Mouse (Mus musculus): ENCODE data around the gene Mesp1. TPM values are rescaled to one million over a fixed set of nuclear protein-coding genes. Genes with fewer than 3 reads are reported as not detected.

The Mesp1 gene
- total and polyA plus RNA-seq, 3 experiments: not detected

GRCm38 (mm10) chr7:79799506-79799905, 5.9 kb upstream of the Mesp1 start:
- H3K9me3 ChIP-seq (replicated peaks; ENCODE audit: low read length): no peaks in the 10 kb centered on the region
- H3K79me2 ChIP-seq (replicated peaks; ENCODE audit: control insufficient read depth, extremely low read depth, insufficient read depth, poor library complexity, severe bottlenecking): no peaks in the 10 kb centered on the region
- peaks cover 5 to 8% of the 10 kb centered on the region in 2 experiments; a peak in 3 of 4 replicates for H3K4me1 ChIP-seq (ENCODE audit: control insufficient read depth in 1 of 2, insufficient read depth in 2 of 2)
- no peak for TF ChIP-seq CTCF (conservative IDR thresholded peaks at IDR 0.05 in 1 of 2, IDR thresholded peaks at IDR 0.05 in 1 of 2; ENCODE audit: low read depth in 2 of 2, low read length in 2 of 2)
- TF ChIP-seq IRF4 (IDR thresholded peaks at IDR 0.05; ENCODE audit: low read depth, low read length): no peak
- no peak for TF ChIP-seq GABPA (IDR thresholded peaks at IDR 0.05; ENCODE audit: insufficient replicate concordance, low read depth, low read length)
- TF ChIP-seq POLR2A (IDR thresholded peaks at IDR 0.05; ENCODE audit: low read depth, low read length): no peak
- TF ChIP-seq RAD21 (IDR thresholded peaks at IDR 0.05; ENCODE audit: low read depth, low read length): no peak
- no peak for TF ChIP-seq ETS1 (conservative IDR thresholded peaks at IDR 0.05; ENCODE audit: low read depth, low read length)
- TF ChIP-seq SMC3 (IDR thresholded peaks at IDR 0.05; ENCODE audit: low read depth, low read length): no peak
- TF ChIP-seq MAZ (IDR thresholded peaks at IDR 0.05; ENCODE audit: low read depth, low read length): no peak
- H3K27me3 ChIP-seq (replicated peaks): peaks cover 7% of the 10 kb centered on the region
- H3K4me3 ChIP-seq (replicated peaks in 1 of 3; ENCODE audit: low read depth in 2 of 3, low read length in 2 of 3, poor library complexity in 1 of 3): no peak overlapping the region
- no peak overlapping the region for H3K9ac ChIP-seq (ENCODE audit: insufficient read depth, low read depth)
- in situ Hi-C loops (cut with MboI; ENCODE audit: low pct_ligation_motif_present, low pct_unique_long_range_greater_than_20kb, low sequenced_read_pairs) (loop anchor here (5.0 kb wide), 1 partner anchor 118 kb away; no protein-coding TSS in a partner anchor), dilution Hi-C loops (cut with MboI; ENCODE audit: extremely low pct_ligation_motif_present, extremely low pct_unique_long_range_greater_than_20kb, low sequenced_read_pairs) (no loop called here)
- DNase-seq (ENCODE audit: extremely low read depth): no peak
- no peak overlapping the region for H3K27ac ChIP-seq (ENCODE audit: insufficient read depth, low read depth)
- H3K36me3 ChIP-seq (replicated peaks in 1 of 2; ENCODE audit: control insufficient read depth in 1 of 2, insufficient read depth in 1 of 2, low read length in 1 of 2): no peaks in the 10 kb centered on the region
- H3K4me2 ChIP-seq (ENCODE audit: insufficient read depth, low read depth, poor library complexity, severe bottlenecking): no peak overlapping the region

- Histone ChIP-seq H3K9ac (ENCODE audit: insufficient read depth, low read depth) (no peak overlapping the region), H3K36me3 (replicated peaks in 1 of 2; ENCODE audit: control insufficient read depth in 1 of 2, insufficient read depth in 1 of 2, low read length in 1 of 2) (no peaks in the 10 kb centered on the region), H3K4me3 (replicated peaks in 1 of 3; ENCODE audit: low read depth in 2 of 3, low read length in 2 of 3, poor library complexity in 1 of 3) (no peak overlapping the region), H3K4me2 (ENCODE audit: insufficient read depth, low read depth, poor library complexity, severe bottlenecking) (no peak overlapping the region), H3K9me3 (replicated peaks; ENCODE audit: low read length) (no peaks in the 10 kb centered on the region), H3K79me2 (replicated peaks; ENCODE audit: control insufficient read depth, extremely low read depth, insufficient read depth, poor library complexity, severe bottlenecking) (no peaks in the 10 kb centered on the region), H3K27ac (ENCODE audit: insufficient read depth, low read depth) (no peak overlapping the region), H3K4me1 (ENCODE audit: control insufficient read depth in 1 of 2, insufficient read depth in 2 of 2) (peaks cover 5 to 8% of the 10 kb centered on the region in 2 experiments; a peak in 3 of 4 replicates), H3K27me3 (replicated peaks) (peaks cover 8% of the 10 kb centered on the region)
- DNase-seq (ENCODE audit: extremely low read depth): peak; percentile 60
- dilution Hi-C loops (cut with MboI; ENCODE audit: extremely low pct_ligation_motif_present, extremely low pct_unique_long_range_greater_than_20kb, low sequenced_read_pairs): no loop called here
- in situ Hi-C loops (cut with MboI; ENCODE audit: low pct_ligation_motif_present, low pct_unique_long_range_greater_than_20kb, low sequenced_read_pairs): loop anchor here (5.0 kb wide), 1 partner anchor 118 kb away; no protein-coding TSS in a partner anchor
- TF ChIP-seq MEF2A (IDR thresholded peaks at IDR 0.05; ENCODE audit: borderline replicate concordance, low read depth, low read length) (no peak), ZC3H11A (IDR thresholded peaks at IDR 0.05; ENCODE audit: low read depth, low read length) (peak; percentile 66), CHD2 (IDR thresholded peaks at IDR 0.05; ENCODE audit: low read length) (no peak), KAT2A (IDR thresholded peaks at IDR 0.05; ENCODE audit: insufficient replicate concordance, low read length) (no peak), USF2 (conservative IDR thresholded peaks at IDR 0.05; ENCODE audit: low read depth, low read length) (no peak), ELF1 (IDR thresholded peaks at IDR 0.05; ENCODE audit: low read depth, low read length) (no peak), POLR2A (IDR thresholded peaks at IDR 0.05; ENCODE audit: low read depth, low read length) (no peak), E2F4 (IDR thresholded peaks at IDR 0.05; ENCODE audit: insufficient replicate concordance, low read depth, low read length) (0 out of 2 replicates have a peak, but pooled peaks have one; percentile 23), CTCF (conservative IDR thresholded peaks at IDR 0.05 in 1 of 2, IDR thresholded peaks at IDR 0.05 in 1 of 2; ENCODE audit: low read depth in 2 of 2, low read length in 2 of 2) (peak; percentile 61 to 88), NELFE (IDR thresholded peaks at IDR 0.05; ENCODE audit: low read depth, low read length) (no peak), RAD21 (IDR thresholded peaks at IDR 0.05; ENCODE audit: low read depth, low read length) (peak; percentile 82), PAX5 (IDR thresholded peaks at IDR 0.05; ENCODE audit: low read length) (no peak), JUN (IDR thresholded peaks at IDR 0.05; ENCODE audit: insufficient read depth, low read depth, low read length) (no peak), JUND (conservative IDR thresholded peaks at IDR 0.05; ENCODE audit: low read depth, low read length) (no peak), RCOR1 (conservative IDR thresholded peaks at IDR 0.05; ENCODE audit: low read depth, low read length) (no peak), NRF1 (IDR thresholded peaks at IDR 0.05; ENCODE audit: low read depth, low read length) (no peak), TCF12 (IDR thresholded peaks at IDR 0.05; ENCODE audit: low read depth, low read length) (no peak), MAZ (IDR thresholded peaks at IDR 0.05; ENCODE audit: low read depth, low read length) (no peak), IRF4 (IDR thresholded peaks at IDR 0.05; ENCODE audit: low read depth, low read length) (0 out of 2 replicates have a peak, but pooled peaks have one; percentile 4), USF1 (IDR thresholded peaks at IDR 0.05; ENCODE audit: low read depth, low read length) (no peak), MAX (IDR thresholded peaks at IDR 0.05; ENCODE audit: low read length) (no peak), TBP (conservative IDR thresholded peaks at IDR 0.05; ENCODE audit: low read depth, low read length) (no peak), SIN3A (IDR thresholded peaks at IDR 0.05; ENCODE audit: low read length) (no peak), ETS1 (conservative IDR thresholded peaks at IDR 0.05; ENCODE audit: low read depth, low read length) (no peak), ZNF384 (IDR thresholded peaks at IDR 0.05; ENCODE audit: low read depth, low read length) (no peak), EP300 (IDR thresholded peaks at IDR 0.05; ENCODE audit: low read length) (no peak), SMC3 (IDR thresholded peaks at IDR 0.05; ENCODE audit: low read depth, low read length) (peak; percentile 91), GABPA (IDR thresholded peaks at IDR 0.05; ENCODE audit: insufficient replicate concordance, low read depth, low read length) (no peak), CHD1 (IDR thresholded peaks at IDR 0.05; ENCODE audit: low read depth, low read length) (no peak), MXI1 (IDR thresholded peaks at IDR 0.05; ENCODE audit: low read depth, low read length) (no peak), UBTF (IDR thresholded peaks at IDR 0.05; ENCODE audit: low read depth, low read length) (no peak), MYC (IDR thresholded peaks at IDR 0.05; ENCODE audit: low read depth, low read length) (no peak)
These were observed 5.5 kb upstream of the Mesp1 start for GRCm38 (mm10) chr7:79799048-79799447.
